ENCODE assay signal across 9 mouse cellular contexts in genomic region chr8:95833435-95833984, GRCm38 (mm10). TPM values are rescaled to one million over a fixed set of nuclear protein-coding genes. Genes with fewer than 3 reads are reported as not detected.
DNase-seq lines count a peak whose midpoint lies in the region; ATAC-seq and TF ChIP-seq lines count a peak whose summit lies in the region.
"Had no signal": no experiment of that assay in that cellular context is flagged by ENCODE, and none has a peak within 500 bp of the region (broad histone marks: within the 10 kb centered on the region; RNA-seq: fewer than 3 reads in every experiment).

No protein-coding gene starts in this region.

- H3K9ac ChIP-seq in ES-E14 (ENCODE audit: insufficient read depth, low read depth, low read length, poor library complexity, severe bottlenecking): peak overlapping the region; percentile 56
- peak overlapping the region; percentile 46 for H3K9ac ChIP-seq in hindbrain, embryonic 13.5 days
- no peak overlapping the region for H3K9ac ChIP-seq in liver, adult 2 months (ENCODE audit: low read depth, low read length)

- peak; percentile 30 for ATAC-seq in hindbrain, embryonic 13.5 days (ENCODE audit: low FRiP score)

- peaks cover 6% of the 10 kb centered on the region; the same call in 1 of the 2 replicates for H3K36me3 ChIP-seq in ES-E14 (ENCODE audit: control insufficient read depth, insufficient read depth, low read length, poor library complexity, severe bottlenecking)
- peaks cover 19% of the 10 kb centered on the region for H3K36me3 ChIP-seq in hindbrain, embryonic 13.5 days
- no peaks in the 10 kb centered on the region for H3K36me3 ChIP-seq in liver, adult 2 months (ENCODE audit: control insufficient read depth, insufficient read depth, low read length)
- H3K36me3 ChIP-seq in small intestine, adult 2 months (ENCODE audit: control insufficient read depth, insufficient read depth, low read length): no peaks in the 10 kb centered on the region

- H3K27me3 ChIP-seq in hindbrain, embryonic 13.5 days: no peaks in the 10 kb centered on the region
- H3K27me3 ChIP-seq in liver, adult 2 months (ENCODE audit: control insufficient read depth, insufficient read depth, low read length): no peaks in the 10 kb centered on the region
- H3K27me3 ChIP-seq in small intestine, adult 2 months (ENCODE audit: control insufficient read depth, insufficient read depth, low read length): no peaks in the 10 kb centered on the region

- WGBS in hindbrain, embryonic 13.5 days: under 1% methylated on average over 16 of the region's 16 CpGs
- 2% methylated on average over 16 of the region's 16 CpGs for WGBS in liver, adult 2 months
- WGBS in small intestine, adult 2 months: 2% methylated on average over 16 of the region's 16 CpGs

- no peaks in the 10 kb centered on the region for H3K9me3 ChIP-seq in ES-E14 (ENCODE audit: control insufficient read depth, insufficient read depth, low read depth, low read length)
- H3K9me3 ChIP-seq in hindbrain, embryonic 13.5 days: no peaks in the 10 kb centered on the region

- TF ChIP-seq POLR2A in liver, adult 2 months (IDR thresholded peaks at IDR 0.05; ENCODE audit: extremely low read depth, insufficient read depth, low read length): no peak
- no peak for TF ChIP-seq POLR2A in small intestine, adult 2 months (IDR thresholded peaks at IDR 0.05; ENCODE audit: low read depth, low read length)

- in situ Hi-C loops in ES-E14 (cut with MboI; ENCODE audit: low sequenced_read_pairs in 2 of 2, unreplicated experiment in 2 of 2): no loop called here

- H3K4me3 ChIP-seq in ES-E14 (ENCODE audit: insufficient read depth in 1 of 2, low read depth in 1 of 2, low read length in 2 of 2, poor library complexity in 1 of 2, severe bottlenecking in 1 of 2): peak overlapping the region; percentile 40 to 65
- peak overlapping the region; percentile 30 for H3K4me3 ChIP-seq in hindbrain, embryonic 13.5 days
- H3K4me3 ChIP-seq in liver, adult 2 months (ENCODE audit: insufficient read depth, low read depth, low read length): no peak overlapping the region
- H3K4me3 ChIP-seq in small intestine, adult 2 months (ENCODE audit: low read depth, low read length): peak overlapping the region; percentile 29

- H3K4me1 ChIP-seq in ES-E14 (ENCODE audit: control insufficient read depth in 2 of 2, insufficient read depth in 2 of 2, low read length in 2 of 2, poor library complexity in 1 of 2): peaks cover 10 to 30% of the 10 kb centered on the region in 2 experiments
- peaks cover 15% of the 10 kb centered on the region for H3K4me1 ChIP-seq in hindbrain, embryonic 13.5 days (replicated peaks)
- H3K4me1 ChIP-seq in liver, adult 2 months (ENCODE audit: control insufficient read depth, insufficient read depth, low read length): peaks cover 10% of the 10 kb centered on the region
- H3K4me1 ChIP-seq in small intestine, adult 2 months (ENCODE audit: control insufficient read depth, insufficient read depth, insufficient read length, low read length): peaks cover 6% of the 10 kb centered on the region; the same call in 1 of the 2 replicates

- no peaks in the 10 kb centered on the region for H3K79me2 ChIP-seq in liver, adult 2 months (ENCODE audit: control insufficient read depth, insufficient read depth, low read length)

- H3K27ac ChIP-seq in ES-E14 (ENCODE audit: insufficient read depth, low read depth, low read length, poor library complexity, severe bottlenecking): peak overlapping the region; percentile 73
- no peak overlapping the region for H3K27ac ChIP-seq in hindbrain, embryonic 13.5 days
- H3K27ac ChIP-seq in liver, adult 2 months (replicated peaks; ENCODE audit: insufficient read depth, low read depth, low read length): peak overlapping the region; percentile 54
- H3K27ac ChIP-seq in small intestine, adult 2 months (ENCODE audit: insufficient read depth, low read depth, low read length): no peak overlapping the region
- H3K27ac ChIP-seq: macrophage had no signal

- peak; percentile 92 for DNase-seq in ES-E14 (ENCODE audit: low read depth, low spot score)
- DNase-seq in c-Kit-positive CD71-positive TER-119-negative erythroid progenitor cells, embryonic 14.5 days (ENCODE audit: low read depth): peak; percentile 16
- DNase-seq in liver, adult 2 months (ENCODE audit: extremely low read depth, low read depth, low spot score): peak; percentile 100
- DNase-seq in thymus, postnatal 14 days: no peak
- DNase-seq in thymus, postnatal 0 days (ENCODE audit: low spot score): no peak
- no peak for DNase-seq in gastrocnemius, adult 18-20 months (ENCODE audit: low spot score)

- peak overlapping the region; percentile 52 for H3K4me2 ChIP-seq in hindbrain, embryonic 13.5 days

- TF ChIP-seq CTCF in liver, adult 2 months (IDR thresholded peaks at IDR 0.05; ENCODE audit: low read depth, low read length): no peak
- TF ChIP-seq CTCF in small intestine, adult 2 months (IDR thresholded peaks at IDR 0.05; ENCODE audit: extremely low read depth, insufficient read length, insufficient replicate concordance, low read depth, low read length): peak; percentile 2; the same call in 1 of the 2 replicates

TF ChIP-seq in ES-E14, 5 proteins besides CTCF, POLR2A, EP300 and RAD21:
- TF ChIP-seq ZC3H11A (IDR thresholded peaks at IDR 0.05; ENCODE audit: borderline replicate concordance, low read depth, low read length): no peak
- no peak for TF ChIP-seq MAFK (IDR thresholded peaks at IDR 0.05; ENCODE audit: insufficient read depth, low read depth, low read length)
- TF ChIP-seq HCFC1 (IDR thresholded peaks at IDR 0.05; ENCODE audit: borderline replicate concordance, insufficient read depth, low read length): no peak
- TF ChIP-seq CHD2 (IDR thresholded peaks at IDR 0.05; ENCODE audit: low read depth, low read length): 0 out of 2 replicates have a peak, but pooled peaks have one; percentile 12

RNA-seq across cellular contexts. Expression of gene Sap18b, which starts 8.4 kb away (rescaled TPM):
- total RNA-seq in ES-E14 (2012; rRNA removed): 104 and 109 TPM in 2 replicates
- 258 and 278 TPM in 2 replicates for polyA plus RNA-seq in hindbrain, embryonic 13.5 days (2015; fragmentation: Nextera tagmentation; extraction: Ambion mirVana)
- 61.1 and 66.8 TPM in 2 replicates for total RNA-seq in liver, adult 2 months (2014; rRNA removed)
- polyA plus RNA-seq in liver, adult 2 months (2012; rRNA removed): 30.7 and 39.5 TPM in 2 replicates
- 15.5 and 30.4 TPM in 2 replicates for polyA plus RNA-seq in small intestine, adult 2 months (2012; rRNA removed)
- polyA plus RNA-seq in thymus, postnatal 0 days (2015; fragmentation: Nextera tagmentation; extraction: Ambion mirVana): 437 and 462 TPM in 2 replicates
- total RNA-seq in gastrocnemius, adult 18-20 months (2021): 10 to 100 TPM; 85.3 to 91.9 TPM

RNA-seq across cellular contexts. Expression of gene Slc38a7, which starts 19.8 kb away (rescaled TPM):
- total RNA-seq in ES-E14 (2012; rRNA removed): 47.9 and 79.9 TPM in 2 replicates
- polyA plus RNA-seq in hindbrain, embryonic 13.5 days (2015; fragmentation: Nextera tagmentation; extraction: Ambion mirVana): 20.8 and 24.6 TPM in 2 replicates
- total RNA-seq in liver, adult 2 months (2014; rRNA removed): 10.7 and 16.6 TPM in 2 replicates
- polyA plus RNA-seq in liver, adult 2 months (2012; rRNA removed): 22.2 and 22.8 TPM in 2 replicates
- 9.4 and 14.9 TPM in 2 replicates for polyA plus RNA-seq in small intestine, adult 2 months (2012; rRNA removed)
- 6.4 and 6.9 TPM in 2 replicates for polyA plus RNA-seq in thymus, postnatal 0 days (2015; fragmentation: Nextera tagmentation; extraction: Ambion mirVana)
- total RNA-seq in gastrocnemius, adult 18-20 months (2021): 1 to 10 TPM; 5.5 to 5.8 TPM

RNA-seq across cellular contexts. Expression of gene Cnot1, which starts 26.2 kb away (rescaled TPM):
- 176 and 207 TPM in 2 replicates for total RNA-seq in ES-E14 (2012; rRNA removed)
- 41.0 and 46.4 TPM in 2 replicates for polyA plus RNA-seq in hindbrain, embryonic 13.5 days (2015; fragmentation: Nextera tagmentation; extraction: Ambion mirVana)
- 116 and 125 TPM in 2 replicates for total RNA-seq in liver, adult 2 months (2014; rRNA removed)
- 40.2 and 41.1 TPM in 2 replicates for polyA plus RNA-seq in liver, adult 2 months (2012; rRNA removed)
- 38.7 and 63.2 TPM in 2 replicates for polyA plus RNA-seq in small intestine, adult 2 months (2012; rRNA removed)
- polyA plus RNA-seq in thymus, postnatal 0 days (2015; fragmentation: Nextera tagmentation; extraction: Ambion mirVana): 45.2 and 48.8 TPM in 2 replicates
- total RNA-seq in gastrocnemius, adult 18-20 months (2021): 10 to 100 TPM; 63.3 to 67.2 TPM

RNA-seq across cellular contexts. Expression of gene Got2, which starts 54.8 kb away (rescaled TPM):
- total RNA-seq in ES-E14 (2012; rRNA removed): 190 and 199 TPM in 2 replicates
- polyA plus RNA-seq in hindbrain, embryonic 13.5 days (2015; fragmentation: Nextera tagmentation; extraction: Ambion mirVana): 186 and 188 TPM in 2 replicates
- 271 and 323 TPM in 2 replicates for total RNA-seq in liver, adult 2 months (2014; rRNA removed)
- 350 and 393 TPM in 2 replicates for polyA plus RNA-seq in liver, adult 2 months (2012; rRNA removed)
- polyA plus RNA-seq in small intestine, adult 2 months (2012; rRNA removed): 26.3 and 31.9 TPM in 2 replicates
- 121 and 125 TPM in 2 replicates for polyA plus RNA-seq in thymus, postnatal 0 days (2015; fragmentation: Nextera tagmentation; extraction: Ambion mirVana)
- 100 to 1,000 TPM; 390 to 437 TPM for total RNA-seq in gastrocnemius, adult 18-20 months (2021)

Comparison
In these comparisons a context has a peak if more than half of its experiments do, and no peak if none do; other contexts are left out.
1. DNase-seq: peak in ES-E14 (single experiment), c-Kit-positive CD71-positive TER-119-negative erythroid progenitor cells, embryonic 14.5 days (single experiment) and liver, adult 2 months (single experiment); none in thymus, postnatal 14 days (single experiment), thymus, postnatal 0 days (single experiment) and gastrocnemius, adult 18-20 months (single experiment).
2. H3K27ac ChIP-seq: peak in ES-E14 (single experiment) and liver, adult 2 months (single experiment); none in hindbrain, embryonic 13.5 days (single experiment) and small intestine, adult 2 months (single experiment).